Mouse (Mus musculus) liver, adult 2 months (tissue): ENCODE results near the gene Pard6b. TPM values are rescaled to one million over a fixed set of nuclear protein-coding genes. Genes with fewer than 3 reads are reported as not detected.

ENCODE experiments used
- DNase-seq: peaks from one replicate; pipeline ENCODE4 v3.0.0-alpha.2; 2011; ENCODE audit warnings: low read depth, low spot score; ENCODE audit errors: extremely low read depth
- H3K27ac ChIP-seq: fragments of 200-500 bp; replicated peaks from 2 replicates; pipeline ENCODE4 v1.5.1; 2012; ENCODE audit warnings: low read depth, mild to moderate bottlenecking, control low read depth, inconsistent platforms, low read length; ENCODE audit not compliant: insufficient read depth
- H3K27me3 ChIP-seq: fragments of 200-500 bp; 2 replicates; pipeline ENCODE4 v1.6.1; 2012; ENCODE audit warnings: mild to moderate bottlenecking, moderate library complexity, low read length, inconsistent platforms; ENCODE audit not compliant: control insufficient read depth, insufficient read depth
- H3K36me3 ChIP-seq: fragments of 200-500 bp; 2 replicates; pipeline ENCODE4 v1.6.1; 2012; ENCODE audit warnings: low read length, inconsistent platforms; ENCODE audit not compliant: control insufficient read depth, insufficient read depth
- H3K4me1 ChIP-seq: fragments of 200-500 bp; 2 replicates; pipeline ENCODE4 v1.6.1; 2011; ENCODE audit warnings: low read length; ENCODE audit not compliant: control insufficient read depth, insufficient read depth
- H3K4me3 ChIP-seq: fragments of 200-500 bp; 2 replicates; pipeline ENCODE4 v1.5.1; 2011; ENCODE audit warnings: low read depth, mild to moderate bottlenecking, control low read depth, low read length, moderate library complexity; ENCODE audit not compliant: insufficient read depth
- H3K79me2 ChIP-seq: fragments of 200-500 bp; 2 replicates; pipeline ENCODE4 v1.6.1; 2012; ENCODE audit warnings: inconsistent platforms, mild to moderate bottlenecking, low read length, moderate library complexity; ENCODE audit not compliant: control insufficient read depth, insufficient read depth
- H3K9ac ChIP-seq: fragments of 200-500 bp; 2 replicates; pipeline ENCODE4 v1.6.1; 2012; ENCODE audit warnings: low read depth, mild to moderate bottlenecking, control low read depth, inconsistent platforms, low read length
- CTCF ChIP-seq: fragments of 200-500 bp; IDR thresholded peaks from 2 replicates; pipeline ENCODE4 v1.5.1; 2011; ENCODE audit warnings: low read depth, low read length, control low read depth
- POLR2A ChIP-seq: fragments of 200-500 bp; IDR thresholded peaks from 2 replicates; pipeline ENCODE4 v1.6.1; 2011; ENCODE audit warnings: low read length, control low read depth; ENCODE audit not compliant: insufficient read depth; ENCODE audit errors: extremely low read depth
- WGBS: fragments of 180-500 bp; shearing (Covaris S2); methylation state at CpG from one replicate; pipeline ENCODE4 v1.1.7; 2018; 5-methylcytosine and 5-hydroxymethylcytosine counted together
- polyA plus RNA-seq: library from polyadenylated mRNA; depleted of rRNA; stranded (reverse); fragments of >200 nt; gene quantifications from 2 replicates; pipeline ENCODE4 v1.2.3, GENCODE M21; 2012
- total RNA-seq: library from RNA; depleted of rRNA; stranded (reverse); fragments of >200 nt; gene quantifications from 2 replicates; pipeline ENCODE4 v1.2.3, GENCODE M21; 2014

Pard6b gene
- total and polyA plus RNA-seq, 2 experiments, result 1.7 to 5.3 TPM

DNA sequence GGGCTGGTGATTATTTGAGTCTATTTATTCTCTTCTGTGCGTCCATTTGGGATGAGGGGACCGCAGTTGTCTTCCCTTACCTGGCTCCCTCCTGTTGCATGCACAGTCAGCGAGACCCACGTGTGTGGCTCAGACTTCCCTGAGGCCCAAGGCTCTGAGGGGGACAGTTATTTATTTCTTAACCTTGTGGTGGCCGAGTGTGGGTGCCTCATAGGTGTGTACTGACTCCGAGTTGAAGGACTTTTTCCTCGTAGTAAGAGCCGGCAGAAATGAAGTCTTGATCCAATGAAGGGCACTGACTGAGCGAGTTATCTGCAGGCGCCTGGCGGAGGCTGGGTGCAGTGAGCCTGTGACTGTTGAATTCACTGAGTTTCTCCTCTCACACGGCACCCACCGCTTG, 19.2 kb downstream of the Pard6b start:
- H3K4me3 ChIP-seq, result no peak overlapping the region
- peaks cover 19% of the 10 kb centered on the region for H3K4me1 ChIP-seq
- H3K27ac ChIP-seq, result no peak overlapping the region
- no peaks in the 10 kb centered on the region for H3K27me3 ChIP-seq
- 89% methylated on average over 13 of the region's 13 CpGs for WGBS
- H3K36me3 ChIP-seq, result no peaks in the 10 kb centered on the region
- H3K9ac ChIP-seq, result no peak overlapping the region
- no peak for DNase-seq
- TF ChIP-seq POLR2A (no peak), CTCF (no peak)
- H3K79me2 ChIP-seq, result peaks cover 9% of the 10 kb centered on the region; the same call in 1 of the 2 replicates

GRCm38 (mm10) chr2:168101805-168102204, 21.0 kb downstream of the Pard6b start:
- Histone ChIP-seq H3K27ac (no peak overlapping the region), H3K4me3 (no peak overlapping the region), H3K4me1 (peaks cover 7% of the 10 kb centered on the region; the same call in 1 of the 2 replicates), H3K36me3 (no peaks in the 10 kb centered on the region), H3K27me3 (no peaks in the 10 kb centered on the region), H3K9ac (no peak overlapping the region), H3K79me2 (peaks cover 9% of the 10 kb centered on the region; the same call in 1 of the 2 replicates)
- TF ChIP-seq CTCF (no peak), POLR2A (no peak)
- WGBS, result 22% methylated on average over 5 of the region's 5 CpGs
- peak; percentile 84 for DNase-seq

- WGBS, result 94% methylated on average over 10 of the region's 10 CpGs
- TF ChIP-seq CTCF (no peak), POLR2A (no peak)
- Histone ChIP-seq H3K4me1 (peaks cover 10% of the 10 kb centered on the region; the same call in 1 of the 2 replicates), H3K9ac (no peak overlapping the region; the same call in 1 of the 2 replicates), H3K4me3 (no peak overlapping the region), H3K36me3 (no peaks in the 10 kb centered on the region), H3K27ac (peak overlapping the region; percentile 75; the same call in 1 of the 2 replicates), H3K27me3 (no peaks in the 10 kb centered on the region), H3K79me2 (peaks cover 4% of the 10 kb centered on the region; the same call in 1 of the 2 replicates)
- no peak for DNase-seq
These were observed 22.5 kb downstream of the Pard6b start for GRCm38 (mm10) chr2:168103341-168103740.

DNA sequence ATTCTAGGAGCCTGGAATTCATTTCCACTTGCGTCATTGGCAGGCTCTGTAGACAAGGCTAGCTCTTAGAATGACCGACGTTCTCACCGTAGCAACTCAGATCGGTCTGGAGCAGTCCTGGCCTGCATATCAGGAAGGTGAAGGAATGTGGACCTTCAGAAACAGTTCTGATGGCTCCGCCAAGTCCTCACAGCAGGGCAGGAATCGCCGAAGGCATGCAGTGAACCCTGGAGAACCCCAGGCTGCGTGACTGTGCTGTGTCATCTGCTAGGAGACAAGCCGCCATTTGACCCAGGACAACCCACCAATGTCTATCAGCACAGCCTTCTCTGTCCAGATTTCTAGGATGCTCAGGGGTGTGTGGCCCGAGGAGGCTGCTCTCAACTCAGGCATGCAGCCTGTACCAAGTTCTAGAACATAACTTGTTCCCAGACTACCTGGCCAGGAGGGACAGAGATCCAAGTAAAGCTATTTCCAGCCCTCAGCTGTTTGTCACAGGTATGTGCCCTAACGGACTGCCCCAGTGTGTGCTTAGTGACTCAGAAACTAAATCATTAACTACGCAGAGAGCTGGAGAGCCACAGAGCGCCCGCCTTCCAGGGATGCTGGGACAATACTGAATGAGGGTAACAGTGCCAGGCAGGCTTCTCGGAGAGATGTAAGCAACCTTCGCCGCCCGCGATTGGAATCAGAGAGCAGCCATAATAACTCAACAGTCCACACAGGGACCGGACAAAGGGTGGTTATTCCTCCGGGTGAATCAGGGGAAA, 23.8 kb downstream of the Pard6b start:
- DNase-seq, result peak; percentile 98
- WGBS, result 17% methylated on average over 22 of the region's 22 CpGs
- H3K4me1 ChIP-seq, result peaks cover 10% of the 10 kb centered on the region; the same call in 1 of the 2 replicates
- TF ChIP-seq POLR2A, result no peak
- TF ChIP-seq CTCF, result no peak
- no peak overlapping the region for H3K4me3 ChIP-seq
- H3K27ac ChIP-seq, result peak overlapping the region; percentile 92
- no peaks in the 10 kb centered on the region for H3K79me2 ChIP-seq
- no peaks in the 10 kb centered on the region for H3K27me3 ChIP-seq
- no peaks in the 10 kb centered on the region for H3K36me3 ChIP-seq
- peak overlapping the region; percentile 7 for H3K9ac ChIP-seq

- TF ChIP-seq POLR2A, result no peak
- WGBS, result 21% methylated on average over 8 of the region's 8 CpGs
- peak; percentile 100 for DNase-seq
- no peaks in the 10 kb centered on the region for H3K27me3 ChIP-seq
- H3K36me3 ChIP-seq, result no peaks in the 10 kb centered on the region
- H3K9ac ChIP-seq, result no peak overlapping the region
- peaks cover 10% of the 10 kb centered on the region; the same call in 1 of the 2 replicates for H3K4me1 ChIP-seq
- no peak overlapping the region for H3K4me3 ChIP-seq
- H3K27ac ChIP-seq, result peak overlapping the region; percentile 92
- no peaks in the 10 kb centered on the region for H3K79me2 ChIP-seq
These were observed 24.5 kb downstream of the Pard6b start for GRCm38 (mm10) chr2:168105271-168105670.
